Mouse (Mus musculus) small intestine, adult 2 months (tissue): ENCODE measurements around the gene Pkp4. TPM values are rescaled to one million over a fixed set of nuclear protein-coding genes. Genes with fewer than 3 reads are reported as not detected.

Experiments
- H3K27ac ChIP-seq: fragments of 200-500 bp; 2 replicates; pipeline ENCODE4 v1.5.1; 2012; ENCODE audit warnings: low read depth, low read length, control low read depth, inconsistent platforms; ENCODE audit not compliant: insufficient read depth
- H3K27me3 ChIP-seq: fragments of 200-500 bp; 2 replicates; pipeline ENCODE4 v1.6.1; 2012; ENCODE audit warnings: mild to moderate bottlenecking, moderate library complexity, low read length, inconsistent platforms; ENCODE audit not compliant: control insufficient read depth, insufficient read depth
- H3K36me3 ChIP-seq: fragments of 200-500 bp; 2 replicates; pipeline ENCODE4 v1.6.1; 2012; ENCODE audit warnings: mild to moderate bottlenecking, low read length, control low read depth, inconsistent platforms; ENCODE audit not compliant: control insufficient read depth, insufficient read depth
- H3K4me1 ChIP-seq: fragments of 200-500 bp; 2 replicates; pipeline ENCODE4 v1.6.1; 2012; ENCODE audit warnings: low read length, inconsistent platforms, mixed read lengths; ENCODE audit not compliant: control insufficient read depth, insufficient read depth, insufficient read length
- H3K4me3 ChIP-seq: fragments of 200-500 bp; 2 replicates; pipeline ENCODE4 v1.5.1; 2012; ENCODE audit warnings: low read depth, mild to moderate bottlenecking, control low read depth, inconsistent platforms, low read length, moderate library complexity
- CTCF ChIP-seq: fragments of 200-500 bp; IDR thresholded peaks from 2 replicates; pipeline ENCODE4 v1.5.1; 2012; ENCODE audit warnings: low read depth, mild to moderate bottlenecking, control low read depth, inconsistent platforms, low read length, moderate library complexity, mixed read lengths; ENCODE audit not compliant: insufficient replicate concordance, insufficient read length; ENCODE audit errors: extremely low read depth
- POLR2A ChIP-seq: fragments of 200-500 bp; IDR thresholded peaks from 2 replicates; pipeline ENCODE4 v1.6.1; 2012; ENCODE audit warnings: low read depth, mild to moderate bottlenecking, control low read depth, inconsistent platforms, low read length, moderate library complexity
- WGBS: fragments of 180-500 bp; shearing (Covaris S2); methylation state at CpG from one replicate; pipeline ENCODE4 v1.1.7; 2018; 5-methylcytosine and 5-hydroxymethylcytosine counted together
- polyA plus RNA-seq: library from polyadenylated mRNA; depleted of rRNA; stranded (reverse); fragments of >200 nt; gene quantifications from 2 replicates; pipeline ENCODE4 v1.2.3, GENCODE M21; 2012

Pkp4 gene
- polyA plus RNA-seq, 1 experiment: 77.4 TPM

DNA sequence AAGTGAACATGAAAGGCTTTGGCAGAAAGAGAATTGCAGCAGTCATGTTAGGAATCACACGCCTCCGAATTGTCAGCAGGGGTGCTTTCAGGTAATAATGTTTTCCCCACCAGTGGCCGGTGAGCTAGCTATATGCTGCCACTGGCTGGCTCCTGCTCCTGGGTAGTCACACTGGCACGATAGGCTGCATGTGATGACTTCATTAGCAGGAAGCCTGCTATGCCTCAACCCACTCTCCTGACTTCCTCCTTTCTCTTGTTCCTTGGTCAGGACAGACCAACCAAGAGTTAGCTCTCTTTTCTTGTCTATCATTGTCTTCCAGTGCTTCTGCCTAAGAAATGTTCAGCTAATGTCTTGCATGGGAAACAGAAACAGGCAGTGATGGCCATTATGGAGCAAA is 171.9 kb downstream of the Pkp4 start:
- Histone ChIP-seq H3K4me1 (no peaks in the 10 kb centered on the region), H3K27me3 (no peaks in the 10 kb centered on the region), H3K4me3 (no peak overlapping the region), H3K27ac (no peak overlapping the region), H3K36me3 (peaks cover 21% of the 10 kb centered on the region)
- TF ChIP-seq CTCF: no peak
- no peak for TF ChIP-seq POLR2A
- 89% methylated on average over 4 of the region's 4 CpGs for WGBS

DNA sequence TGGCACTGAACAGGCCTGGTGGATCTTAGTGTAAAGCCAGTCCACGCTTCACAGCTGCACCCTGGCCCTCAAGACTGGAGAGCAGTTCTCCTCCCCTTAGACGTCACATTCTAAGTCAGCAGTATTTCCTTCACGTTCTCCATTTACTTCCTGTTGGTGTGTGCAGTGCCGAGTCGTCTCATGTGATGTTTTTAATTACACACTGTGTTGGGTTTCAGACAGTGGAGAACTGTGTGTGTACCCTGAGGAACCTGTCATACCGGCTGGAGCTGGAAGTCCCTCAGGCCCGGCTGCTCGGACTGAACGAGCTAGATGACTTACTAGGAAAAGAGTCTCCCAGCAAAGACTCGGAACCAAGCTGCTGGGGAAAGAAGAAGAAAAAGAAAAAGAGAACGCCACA is 177.9 kb downstream of the Pkp4 start:
- Histone ChIP-seq H3K4me1 (no peaks in the 10 kb centered on the region), H3K36me3 (peaks cover 45% of the 10 kb centered on the region), H3K4me3 (no peak overlapping the region), H3K27me3 (no peaks in the 10 kb centered on the region), H3K27ac (no peak overlapping the region)
- TF ChIP-seq POLR2A: no peak
- no peak for TF ChIP-seq CTCF
- WGBS: 76% methylated on average over 11 of the region's 11 CpGs

DNA sequence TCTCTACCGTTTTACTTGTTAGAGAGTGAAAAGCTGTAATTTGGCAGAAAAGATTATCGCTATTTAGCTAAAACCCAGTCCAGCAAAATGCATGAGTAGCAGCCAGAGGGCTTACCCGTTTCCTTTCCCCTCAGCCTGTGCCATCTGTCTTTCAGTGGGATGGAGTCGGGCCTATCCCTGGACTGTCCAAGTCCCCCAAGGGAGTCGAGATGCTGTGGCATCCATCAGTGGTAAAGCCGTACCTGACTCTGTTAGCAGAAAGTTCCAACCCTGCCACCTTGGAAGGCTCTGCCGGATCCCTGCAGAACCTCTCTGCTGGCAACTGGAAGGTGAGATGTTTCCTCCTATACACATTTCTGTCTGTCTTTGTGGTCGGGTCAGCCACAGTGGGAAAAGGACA is 178.3 kb downstream of the Pkp4 start:
- Histone ChIP-seq H3K36me3 (peaks cover 47% of the 10 kb centered on the region), H3K4me1 (no peaks in the 10 kb centered on the region), H3K27me3 (no peaks in the 10 kb centered on the region), H3K27ac (no peak overlapping the region), H3K4me3 (0 out of 2 replicates have a peak overlapping the region, but pooled peaks have one; percentile 21)
- TF ChIP-seq CTCF (no peak), POLR2A (no peak)
- whole genome bisulfite sequencing: 87% methylated on average over 8 of the region's 8 CpGs

DNA sequence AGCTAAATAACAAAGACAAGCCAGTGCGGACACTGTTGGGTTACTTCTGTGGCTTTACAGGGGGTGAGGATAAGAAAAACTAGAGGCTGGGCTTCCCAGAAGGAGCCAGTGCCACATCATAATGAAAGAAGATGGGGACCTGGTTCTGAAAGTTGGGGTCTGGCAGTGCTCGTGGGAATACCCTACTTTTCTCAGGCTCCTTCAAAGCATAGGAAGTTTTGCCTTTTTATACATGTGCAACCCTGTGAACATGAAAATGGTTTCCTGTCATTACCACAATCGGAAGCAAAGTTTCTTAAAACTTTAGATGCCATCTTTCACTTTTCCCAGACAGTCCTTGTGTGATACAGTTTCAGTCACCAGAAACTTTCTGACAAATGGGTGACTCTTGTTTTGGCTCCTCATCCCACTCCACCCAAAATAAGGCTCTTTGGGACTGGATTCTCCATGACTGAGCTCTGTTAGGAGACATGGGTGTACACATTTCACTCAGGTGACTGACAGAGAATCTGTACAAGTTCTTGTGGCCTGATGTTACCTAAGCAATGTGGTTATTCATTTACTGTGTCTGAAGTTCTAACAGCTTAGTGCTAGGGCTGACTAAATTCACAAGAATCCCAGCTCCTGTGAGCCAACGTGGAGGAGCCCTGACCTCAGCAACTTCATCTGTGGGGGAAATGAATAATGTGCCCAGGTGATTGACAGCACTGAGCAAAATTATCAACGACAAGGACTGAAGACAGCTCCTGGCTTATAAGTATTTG is 179.3 kb downstream of the Pkp4 start:
- no peak for TF ChIP-seq POLR2A
- no peak for TF ChIP-seq CTCF
- Histone ChIP-seq H3K4me1 (no peaks in the 10 kb centered on the region), H3K36me3 (peaks cover 50% of the 10 kb centered on the region), H3K4me3 (no peak overlapping the region), H3K27me3 (no peaks in the 10 kb centered on the region), H3K27ac (no peak overlapping the region)
- 81% methylated on average over 5 of the region's 5 CpGs for WGBS

DNA sequence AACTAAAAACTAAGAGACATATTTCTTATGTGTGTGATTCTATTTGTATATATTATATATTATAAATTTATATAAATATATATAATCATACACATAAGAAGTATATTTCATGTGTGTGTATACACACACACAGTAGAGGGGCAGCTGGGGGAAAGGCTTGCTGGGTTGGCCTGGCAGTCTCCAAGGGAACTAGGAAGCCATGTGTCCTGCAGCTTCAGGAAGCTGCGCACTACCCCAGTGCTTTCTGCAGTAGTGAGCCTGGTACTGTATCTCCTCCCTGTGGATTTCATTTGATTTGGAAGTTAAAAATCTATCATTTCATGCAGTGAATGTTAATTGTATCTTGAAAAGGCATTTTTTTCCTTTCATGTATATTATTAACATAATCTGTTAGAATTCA is 180.2 kb downstream of the Pkp4 start:
- no peak overlapping the region for H3K27ac ChIP-seq
- WGBS: 100% methylated on average over 1 of the region's 1 CpGs
- H3K4me3 ChIP-seq: no peak overlapping the region
- H3K4me1 ChIP-seq: peaks cover 5% of the 10 kb centered on the region; the same call in 1 of the 2 replicates
- no peaks in the 10 kb centered on the region for H3K27me3 ChIP-seq
- peaks cover 53% of the 10 kb centered on the region for H3K36me3 ChIP-seq
- TF ChIP-seq POLR2A (no peak), CTCF (no peak)

DNA sequence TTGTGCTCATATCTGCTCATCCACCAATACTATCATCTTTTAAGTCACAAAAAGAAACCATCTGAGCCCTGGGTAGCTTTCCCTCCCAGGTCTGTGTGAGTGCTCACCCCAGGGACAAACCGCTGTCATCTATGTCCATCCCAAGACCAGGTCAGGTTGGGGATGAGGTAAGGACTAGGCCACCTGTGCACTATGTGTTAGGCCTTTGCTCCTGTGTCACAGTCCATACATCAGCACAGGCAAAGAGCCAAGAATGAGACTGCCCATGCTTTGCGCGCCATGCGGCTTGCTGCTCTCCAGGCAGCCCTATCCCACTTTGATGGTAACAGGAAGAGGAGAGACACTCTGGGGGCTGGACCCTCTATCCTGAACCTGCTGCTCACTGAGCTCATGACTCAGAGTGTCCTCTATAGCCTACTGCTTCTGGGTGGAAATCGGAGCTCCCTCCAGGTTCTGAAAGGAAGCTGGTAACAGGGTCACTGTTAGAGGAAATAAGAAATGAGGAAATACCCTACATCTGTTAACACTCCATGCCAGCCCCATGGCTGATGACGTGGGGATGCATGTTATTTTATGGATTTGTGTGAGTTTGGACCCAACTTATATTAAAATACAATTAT is 182.1 kb downstream of the Pkp4 start:
- Histone ChIP-seq H3K4me3 (no peak overlapping the region), H3K4me1 (peaks cover 5% of the 10 kb centered on the region; the same call in 1 of the 2 replicates), H3K27ac (no peak overlapping the region), H3K36me3 (peaks cover 49% of the 10 kb centered on the region), H3K27me3 (no peaks in the 10 kb centered on the region)
- TF ChIP-seq CTCF (no peak), POLR2A (no peak)
- WGBS: 91% methylated on average over 6 of the region's 6 CpGs

DNA sequence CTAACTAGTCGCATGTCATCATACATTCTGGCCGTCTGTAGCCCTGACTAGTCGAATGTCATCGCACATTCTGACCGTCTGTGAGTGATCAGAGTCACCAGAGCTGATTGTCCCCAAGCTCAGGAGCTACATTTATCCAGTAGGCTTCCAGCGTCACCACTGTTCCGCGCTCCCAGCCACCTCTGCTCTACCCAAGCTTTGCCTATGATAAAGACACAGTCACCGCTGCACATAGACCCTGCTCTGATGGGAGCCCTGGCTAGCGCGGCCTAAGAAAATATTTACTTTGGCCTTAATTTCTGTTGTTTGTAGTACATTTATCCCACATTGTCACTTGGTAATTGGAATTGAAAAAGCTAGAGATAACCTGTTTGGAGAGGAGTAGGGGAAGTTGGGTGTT is 183.2 kb downstream of the Pkp4 start:
- TF ChIP-seq POLR2A (no peak), CTCF (no peak)
- no peak overlapping the region for H3K27ac ChIP-seq
- no peaks in the 10 kb centered on the region for H3K27me3 ChIP-seq
- peaks cover 52% of the 10 kb centered on the region for H3K36me3 ChIP-seq
- peaks cover 5% of the 10 kb centered on the region; the same call in 1 of the 2 replicates for H3K4me1 ChIP-seq
- H3K4me3 ChIP-seq: no peak overlapping the region
- 93% methylated on average over 11 of the region's 11 CpGs for WGBS
